ENCODE assay signal across 12 mouse cellular contexts in the genomic region with DNA sequence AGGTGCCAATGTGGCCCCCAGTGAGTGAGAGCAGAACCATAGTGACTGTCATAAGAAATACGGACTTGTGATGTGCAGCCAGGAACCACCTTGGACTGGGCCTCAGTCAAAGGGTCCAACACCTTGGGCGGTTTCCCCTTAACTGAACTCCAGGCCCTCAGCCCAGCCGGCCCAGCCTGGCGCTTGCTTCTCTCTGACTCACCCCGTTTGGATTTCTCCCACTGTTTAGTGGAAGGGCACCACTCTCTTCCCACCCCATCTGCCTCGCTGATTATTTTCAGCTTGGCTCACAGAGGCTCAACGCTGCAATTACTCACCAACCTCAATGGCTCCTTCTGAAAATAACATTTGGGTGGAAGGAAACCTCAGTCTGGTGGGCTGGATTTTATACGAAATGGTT. TPM values are rescaled to one million over a fixed set of nuclear protein-coding genes. Genes with fewer than 3 reads are reported as not detected.
A peak's percentile ranks its signal among the peaks of the same experiment; 100 is the strongest.
DNase-seq lines count a peak whose midpoint lies in the region; ATAC-seq and TF ChIP-seq lines count a peak whose summit lies in the region.
"Had no signal": no experiment of that assay in that cellular context is flagged by ENCODE, and none has a peak within 500 bp of the region (broad histone marks: within the 10 kb centered on the region; RNA-seq: fewer than 3 reads in every experiment).

No protein-coding gene starts in this region.

- no peaks in the 10 kb centered on the region for H3K36me3 ChIP-seq in limb, embryonic 15.5 days
- H3K36me3 ChIP-seq in limb, embryonic 10.5 days: no peaks in the 10 kb centered on the region
- H3K36me3 ChIP-seq in neural tube, embryonic 15.5 days: no peaks in the 10 kb centered on the region
- H3K36me3 ChIP-seq in midbrain, postnatal 0 days (ENCODE audit: insufficient read depth, low read length): no peaks in the 10 kb centered on the region
- H3K36me3 ChIP-seq: limb, embryonic 12.5 days had no signal

- H3K27me3 ChIP-seq in limb, embryonic 15.5 days: no peaks in the 10 kb centered on the region
- peaks cover 51% of the 10 kb centered on the region for H3K27me3 ChIP-seq in limb, embryonic 10.5 days (ENCODE audit: low read depth, poor library complexity, severe bottlenecking)
- H3K27me3 ChIP-seq in neural tube, embryonic 15.5 days (replicated peaks): peaks cover 15% of the 10 kb centered on the region; the same call in 1 of the 2 replicates
- H3K27me3 ChIP-seq in midbrain, postnatal 0 days (ENCODE audit: insufficient read depth, low read length): no peaks in the 10 kb centered on the region

- H3K4me1 ChIP-seq in limb, embryonic 15.5 days: peaks cover 28% of the 10 kb centered on the region
- peaks cover 25% of the 10 kb centered on the region for H3K4me1 ChIP-seq in limb, embryonic 10.5 days
- H3K4me1 ChIP-seq in neural tube, embryonic 15.5 days: peaks cover 10% of the 10 kb centered on the region
- H3K4me1 ChIP-seq in midbrain, postnatal 0 days (ENCODE audit: insufficient read depth, low read length): no peaks in the 10 kb centered on the region

- no peak for TF ChIP-seq CTCF in midbrain, postnatal 0 days (IDR thresholded peaks at IDR 0.05)

- H3K9ac ChIP-seq in limb, embryonic 15.5 days: no peak overlapping the region
- H3K9ac ChIP-seq in neural tube, embryonic 15.5 days (replicated peaks): no peak overlapping the region
- no peak overlapping the region for H3K9ac ChIP-seq in midbrain, postnatal 0 days (replicated peaks; ENCODE audit: low read length, poor library complexity, severe bottlenecking)
- H3K9ac ChIP-seq: limb, embryonic 12.5 days had no signal

- DNase-seq in adrenal gland, postnatal 10 days: peak; percentile 41
- DNase-seq in adrenal gland, adult (ENCODE audit: inconsistent age in 2 of 2, low spot score in 1 of 2): no peak
- DNase-seq in limb, embryonic 10.5 days (ENCODE audit: low spot score): no peak
- DNase-seq in gastrocnemius, postnatal 36 days: peak; percentile 38 to 43
- DNase-seq in right cerebral cortex, postnatal 36 days (ENCODE audit: low spot score in 2 of 2): peak; percentile 34 to 57
- no peak for DNase-seq in midbrain, postnatal 0 days (ENCODE audit: low spot score)
- DNase-seq: thymus, postnatal 36 days had no signal

- no peak overlapping the region for H3K4me2 ChIP-seq in limb, embryonic 15.5 days
- H3K4me2 ChIP-seq in neural tube, embryonic 15.5 days: no peak overlapping the region
- no peak overlapping the region for H3K4me2 ChIP-seq in midbrain, postnatal 0 days (ENCODE audit: low read depth, low read length, poor library complexity, severe bottlenecking)
- H3K4me2 ChIP-seq: limb, embryonic 12.5 days had no signal

- H3K27ac ChIP-seq in limb, embryonic 15.5 days: peak overlapping the region; percentile 73
- H3K27ac ChIP-seq in limb, embryonic 10.5 days: no peak overlapping the region
- no peak overlapping the region for H3K27ac ChIP-seq in neural tube, embryonic 15.5 days (replicated peaks)
- H3K27ac ChIP-seq in midbrain, postnatal 0 days (ENCODE audit: low read depth, low read length): no peak overlapping the region
- H3K27ac ChIP-seq: limb, embryonic 12.5 days had no signal

- no peaks in the 10 kb centered on the region for H3K9me3 ChIP-seq in limb, embryonic 15.5 days
- H3K9me3 ChIP-seq in limb, embryonic 10.5 days (replicated peaks): no peaks in the 10 kb centered on the region
- H3K9me3 ChIP-seq in neural tube, embryonic 15.5 days (replicated peaks): no peaks in the 10 kb centered on the region
- no peaks in the 10 kb centered on the region for H3K9me3 ChIP-seq in midbrain, postnatal 0 days (ENCODE audit: low read length)
- H3K9me3 ChIP-seq: limb, embryonic 12.5 days; megakaryocyte, embryonic 14.5 days had no signal

- H3K4me3 ChIP-seq in limb, embryonic 15.5 days: no peak overlapping the region
- H3K4me3 ChIP-seq in limb, embryonic 10.5 days: no peak overlapping the region
- no peak overlapping the region for H3K4me3 ChIP-seq in neural tube, embryonic 15.5 days (replicated peaks)
- H3K4me3 ChIP-seq in midbrain, postnatal 0 days (ENCODE audit: low read depth, low read length): no peak overlapping the region
- H3K4me3 ChIP-seq: limb, embryonic 12.5 days; megakaryocyte, embryonic 14.5 days had no signal

- ATAC-seq in limb, embryonic 15.5 days (ENCODE audit: insufficient number of reproducible peaks, low FRiP score, low TSS enrichment, low read depth): no peak
- ATAC-seq in neural tube, embryonic 15.5 days (ENCODE audit: low FRiP score): no peak
- no peak for ATAC-seq in midbrain, postnatal 0 days (ENCODE audit: low FRiP score)
- ATAC-seq: hindbrain, embryonic 16.5 days had no signal

- WGBS in limb, embryonic 15.5 days: 64% methylated on average over 8 of the region's 8 CpGs
- WGBS in limb, embryonic 10.5 days: 80% methylated on average over 8 of the region's 8 CpGs
- WGBS in neural tube, embryonic 15.5 days: 88% methylated on average over 8 of the region's 8 CpGs
- WGBS in midbrain, postnatal 0 days: 81% methylated on average over 8 of the region's 8 CpGs

- intact Hi-C loops in gastrocnemius, postnatal 36 days (cut with DNase I): loop anchor here (10.0 kb wide), 1 partner anchor 383 kb away; a partner anchor contains a TSS

RNA-seq across cellular contexts. Expression of a gene that starts 27.9 kb away (rescaled TPM):
- 10 to 100 TPM; 11.7 to 16.7 TPM for total RNA-seq in adrenal gland, postnatal 10 days (2021)
- 30.4 and 31.9 TPM in 2 replicates for polyA plus RNA-seq in limb, embryonic 15.5 days (2015; fragmentation: Nextera tagmentation; extraction: Ambion mirVana)
- 0.45 and 1.1 TPM in 2 replicates for polyA plus RNA-seq in limb, embryonic 10.5 days (2016; fragmentation: Nextera tagmentation; extraction: Ambion mirVana)
- total RNA-seq in gastrocnemius, postnatal 36 days (2021): 1 to 10 TPM; 3.9 to 5.7 TPM
- 3.4 and 5.2 TPM in 2 replicates for polyA plus RNA-seq in neural tube, embryonic 15.5 days (2015; fragmentation: Nextera tagmentation; extraction: Ambion mirVana)
- 3.2 TPM in 2 replicates for total RNA-seq in midbrain, postnatal 0 days (2014; rRNA removed)
- polyA plus RNA-seq in midbrain, postnatal 0 days (2015; fragmentation: Nextera tagmentation; extraction: Ambion mirVana): 2.7 and 3.8 TPM in 2 replicates

RNA-seq across cellular contexts. Expression of a gene that starts 40.7 kb away (rescaled TPM):
- 10 to 100 TPM; 54.6 to 82.5 TPM for total RNA-seq in adrenal gland, postnatal 10 days (2021)
- polyA plus RNA-seq in limb, embryonic 15.5 days (2015; fragmentation: Nextera tagmentation; extraction: Ambion mirVana): 33.0 and 34.9 TPM in 2 replicates
- polyA plus RNA-seq in limb, embryonic 10.5 days (2016; fragmentation: Nextera tagmentation; extraction: Ambion mirVana): 34.7 and 40.2 TPM in 2 replicates
- total RNA-seq in gastrocnemius, postnatal 36 days (2021): 10 to 100 TPM; 22.5 to 23.6 TPM
- 27.8 and 35.4 TPM in 2 replicates for polyA plus RNA-seq in neural tube, embryonic 15.5 days (2015; fragmentation: Nextera tagmentation; extraction: Ambion mirVana)
- 41.3 and 117 TPM in 2 replicates for total RNA-seq in midbrain, postnatal 0 days (2014; rRNA removed)
- polyA plus RNA-seq in midbrain, postnatal 0 days (2015; fragmentation: Nextera tagmentation; extraction: Ambion mirVana): 24.1 and 31.7 TPM in 2 replicates

Comparison
In these comparisons a context has a peak if more than half of its experiments do, and no peak if none do; other contexts are left out.
1. DNase-seq: peak in adrenal gland, postnatal 10 days (single experiment), gastrocnemius, postnatal 36 days (2 of 2) and right cerebral cortex, postnatal 36 days (2 of 2); none in adrenal gland, adult (0 of 2), limb, embryonic 10.5 days (single experiment) and midbrain, postnatal 0 days (single experiment).